Mouse (Mus musculus) lung, postnatal 0 days (tissue): ENCODE measurements around the gene Klb.

Experiments used
- CTCF ChIP-seq: IDR thresholded peaks from 2 replicates; pipeline ENCODE4 v1.5.1; 2016; ENCODE audit warnings: antibody characterized with exemption, mild to moderate bottlenecking
- EP300 ChIP-seq: IDR thresholded peaks from 2 replicates; pipeline ENCODE4 v1.6.1; 2016; ENCODE audit warnings: antibody characterized with exemption, mild to moderate bottlenecking, control low read depth

- no peak for TF ChIP-seq CTCF
- TF ChIP-seq EP300, result no peak
Observed at GRCm38 (mm10) chr5:65354097-65354496, 6.0 kb downstream of the Klb start.
